Mouse (Mus musculus) lung, adult 18-20 months (tissue): Measurements from ENCODE around the gene Sf3b3.
"Not testable (repeated sequence)": the region's sequence is repeated elsewhere in the genome, so short reads cannot be mapped to it uniquely, and the experiment has no call there.

Source experiments
- DNase-seq, 2 experiments: peaks; one replicate each; pipeline ENCODE4 v3.0.0; 2022; ENCODE audit warnings: mixed read lengths in 2 of 2

Sf3b3 gene

DNA sequence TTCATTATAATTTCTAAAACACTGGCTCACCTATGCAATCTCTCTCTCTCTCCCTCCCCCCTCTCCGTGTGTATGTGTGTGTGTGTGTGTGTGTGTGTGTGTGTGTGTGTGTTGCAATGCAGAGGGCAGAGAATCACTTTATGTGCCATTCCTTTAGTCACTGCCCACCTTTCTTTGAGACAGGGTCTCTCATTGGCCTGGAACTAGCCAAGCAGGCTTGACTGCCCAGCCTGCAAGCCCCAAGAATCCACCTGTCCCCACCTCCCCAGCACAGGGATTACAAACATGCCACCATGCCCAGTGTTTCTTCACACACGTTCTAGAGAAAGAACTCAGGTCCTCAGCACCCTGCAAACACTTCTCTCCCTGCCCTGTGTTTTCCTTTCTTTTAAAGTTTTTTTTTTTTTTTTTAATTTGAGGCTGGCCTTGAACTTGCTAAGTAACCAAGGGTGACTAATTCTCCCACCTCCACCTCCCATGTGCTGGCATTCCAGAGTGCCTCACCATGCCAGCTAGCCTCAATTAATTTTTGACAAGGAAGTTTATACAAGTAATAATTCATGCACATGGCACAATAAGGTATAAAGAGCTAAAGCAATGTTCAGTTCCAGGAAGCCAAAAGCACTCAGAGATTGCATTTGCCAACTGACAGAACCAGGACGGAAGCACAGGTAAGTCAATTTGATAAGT is 41.6 kb downstream of the Sf3b3 start:
- peak; percentile 60 to 75 for DNase-seq

DNA sequence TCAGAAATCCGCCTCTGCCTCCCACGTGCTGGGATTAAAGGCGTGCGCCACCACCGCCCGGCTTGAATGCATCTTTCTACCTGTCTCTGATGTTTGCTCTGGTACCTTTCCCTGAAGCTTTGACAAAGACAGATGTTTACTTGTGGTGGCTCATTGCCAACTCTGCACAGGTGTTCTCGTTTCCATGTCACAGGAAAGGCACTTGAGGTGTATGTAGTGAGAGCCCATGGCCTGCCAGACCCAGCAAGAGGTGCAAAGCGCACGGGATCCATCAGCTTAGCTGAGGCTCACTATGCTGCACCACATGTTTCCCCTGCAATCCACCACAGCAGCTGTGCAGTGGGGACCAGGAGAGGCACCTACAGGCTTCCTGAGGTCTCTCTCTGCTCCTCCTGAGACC is 42.7 kb downstream of the Sf3b3 start:
- DNase-seq = no peak

DNA sequence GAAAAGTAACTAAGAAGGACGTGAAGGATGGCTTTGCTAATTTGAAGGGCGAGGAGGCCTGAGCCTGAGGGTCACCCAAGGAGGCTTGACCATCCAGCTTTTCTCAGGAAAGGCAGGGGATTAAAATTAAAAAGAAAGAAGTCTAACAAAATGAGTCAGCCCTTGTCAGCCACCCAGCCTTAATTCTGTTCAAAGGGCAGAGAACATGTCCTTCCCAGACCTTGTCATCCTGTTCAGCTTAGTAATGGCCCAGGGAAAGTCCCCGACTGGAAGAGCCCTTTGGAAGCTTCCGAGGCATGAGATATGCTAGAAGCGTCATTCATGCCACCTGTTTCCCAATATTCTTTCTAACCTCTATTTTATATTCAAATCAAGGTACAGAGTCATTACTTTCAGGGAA is 43.6 kb downstream of the Sf3b3 start:
- no peak for DNase-seq

DNA sequence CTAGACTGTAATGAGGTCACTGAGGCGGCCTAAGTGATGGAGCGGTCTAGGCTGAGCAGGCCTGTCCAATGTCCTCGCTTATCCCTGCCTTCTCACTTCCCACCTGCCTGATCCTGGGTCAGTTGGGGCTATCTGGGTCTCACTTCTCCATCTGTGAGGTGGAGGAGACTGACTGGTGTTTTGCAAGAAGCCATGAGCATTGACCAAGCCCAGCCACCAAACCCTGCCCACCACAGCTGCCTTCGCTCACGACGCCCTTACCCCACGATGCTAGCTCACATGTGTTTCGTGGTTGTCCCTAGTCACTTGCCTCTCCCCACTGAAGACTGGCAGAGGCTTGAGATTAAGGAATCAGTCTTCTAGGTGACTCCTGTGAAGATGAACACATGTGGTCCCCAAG is 49.5 kb downstream of the Sf3b3 start:
- DNase-seq = no peak

DNA sequence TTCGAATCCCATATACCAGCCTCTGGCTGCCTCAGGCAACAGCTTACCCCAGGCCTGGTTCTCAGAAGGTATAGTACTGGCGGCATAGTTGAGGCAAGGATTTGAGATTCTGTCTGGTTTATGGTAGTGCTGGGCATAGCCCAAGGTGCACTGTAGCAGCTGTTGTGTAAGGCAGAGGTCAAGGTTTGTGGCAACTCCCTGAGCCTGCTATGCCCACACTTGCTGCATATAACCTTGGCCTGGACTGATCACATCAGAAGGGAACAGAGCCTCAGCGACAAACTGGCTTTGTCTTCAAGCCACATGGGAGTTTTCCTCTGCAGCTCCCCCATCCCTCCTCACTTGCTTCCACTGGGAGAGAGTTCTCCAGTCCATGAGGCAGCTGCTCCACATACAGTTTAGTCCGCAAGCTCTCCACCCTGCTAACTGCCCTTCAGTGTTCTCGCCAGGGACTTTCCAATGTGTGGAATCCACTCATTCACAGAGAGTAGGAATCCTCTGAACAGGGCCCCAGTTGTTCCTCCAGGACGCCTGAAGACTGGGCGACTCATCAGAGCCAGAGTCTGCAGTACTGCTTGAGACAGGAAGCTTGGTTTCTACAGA is 52.1 kb downstream of the Sf3b3 start:
- no peak for DNase-seq

DNA sequence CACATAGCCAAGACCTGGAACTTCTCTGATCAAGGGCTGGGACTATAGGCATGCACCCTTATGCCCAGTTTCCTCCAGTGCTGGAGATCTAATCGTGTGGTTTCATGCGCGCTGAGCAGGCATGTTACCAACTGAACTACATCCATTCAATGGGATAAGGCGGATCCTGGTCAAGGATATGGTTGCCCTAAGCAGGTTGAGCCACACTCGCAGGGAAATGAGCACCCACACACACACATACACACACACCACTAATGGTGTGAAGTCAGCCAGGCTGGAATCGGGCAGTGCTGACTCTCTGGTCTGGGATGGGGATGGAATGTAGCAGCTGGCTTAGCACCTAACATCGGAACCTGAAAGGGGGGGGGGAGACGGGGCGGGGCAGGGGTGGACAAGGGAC is 52.7 kb downstream of the Sf3b3 start:
- DNase-seq = no peak

DNA sequence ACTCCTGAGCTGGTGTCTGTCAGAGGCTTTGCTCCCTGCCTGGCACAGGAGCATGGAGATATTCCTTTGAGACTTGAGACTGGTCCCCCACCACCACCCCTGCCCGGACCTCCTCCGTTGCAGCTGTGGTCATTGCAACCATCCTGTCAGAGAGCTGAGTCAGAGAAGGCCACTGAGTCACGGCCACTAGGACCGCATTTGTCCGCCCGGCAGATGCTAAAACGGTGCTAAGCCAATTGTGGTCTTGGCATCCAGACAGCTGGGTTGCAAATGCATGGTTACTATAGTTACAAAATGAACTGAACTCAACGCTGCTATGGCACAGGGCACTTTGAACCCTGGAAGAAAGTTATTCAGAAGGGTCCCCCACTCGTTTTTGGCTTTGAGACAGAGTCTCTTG is 53.1 kb downstream of the Sf3b3 start:
- DNase-seq = no peak

DNA sequence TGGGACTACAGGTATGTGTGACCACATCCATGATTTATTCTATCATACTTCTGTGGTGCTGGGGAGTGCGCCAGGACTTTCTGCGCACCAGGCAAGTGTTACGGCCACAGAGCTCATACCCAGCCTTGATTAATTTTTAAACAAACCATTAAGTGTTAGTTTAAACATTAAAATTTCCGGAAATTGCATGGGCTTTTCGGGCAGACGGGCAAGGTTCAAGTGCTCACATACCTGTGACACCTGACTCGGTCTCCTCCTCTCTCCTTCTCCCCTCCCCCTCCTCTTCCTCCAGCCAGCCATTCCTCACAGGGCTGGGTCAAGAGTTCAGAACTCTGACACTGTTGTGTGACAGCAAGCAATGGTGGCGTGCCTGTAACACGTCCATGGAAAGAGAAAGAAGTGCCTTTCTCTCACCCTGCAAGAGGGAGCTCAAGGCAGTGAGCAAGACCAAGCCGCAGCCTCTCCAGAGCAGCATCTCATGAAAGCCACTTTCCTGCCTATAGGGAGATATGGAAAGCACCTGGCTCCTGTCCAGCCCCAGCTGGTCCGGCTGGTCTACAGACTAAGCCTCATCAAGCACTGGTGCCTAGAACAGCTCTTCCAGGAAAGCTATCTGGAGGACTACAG is 53.9 kb downstream of the Sf3b3 start:
- peak; percentile 73 to 81 for DNase-seq

DNA sequence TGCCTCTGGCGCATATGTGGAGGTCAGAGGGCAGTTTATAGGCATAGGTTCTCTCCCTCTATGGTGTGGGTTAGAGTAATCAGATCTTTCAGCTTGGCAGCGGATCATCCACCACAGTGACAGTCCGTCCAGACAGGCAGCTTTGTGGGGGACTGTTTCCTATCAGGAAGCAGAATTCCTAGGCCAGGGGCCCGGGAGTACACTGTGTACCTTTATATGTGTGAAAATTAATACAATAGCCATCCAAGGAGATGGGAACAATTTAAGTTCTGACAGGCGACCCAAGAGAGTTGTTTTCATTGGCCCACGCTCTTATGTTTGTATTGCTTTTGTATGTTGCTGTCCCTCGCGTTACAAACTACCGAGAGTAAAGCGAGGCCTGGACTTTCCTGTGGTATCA is 55.4 kb downstream of the Sf3b3 start:
- no peak for DNase-seq

DNA sequence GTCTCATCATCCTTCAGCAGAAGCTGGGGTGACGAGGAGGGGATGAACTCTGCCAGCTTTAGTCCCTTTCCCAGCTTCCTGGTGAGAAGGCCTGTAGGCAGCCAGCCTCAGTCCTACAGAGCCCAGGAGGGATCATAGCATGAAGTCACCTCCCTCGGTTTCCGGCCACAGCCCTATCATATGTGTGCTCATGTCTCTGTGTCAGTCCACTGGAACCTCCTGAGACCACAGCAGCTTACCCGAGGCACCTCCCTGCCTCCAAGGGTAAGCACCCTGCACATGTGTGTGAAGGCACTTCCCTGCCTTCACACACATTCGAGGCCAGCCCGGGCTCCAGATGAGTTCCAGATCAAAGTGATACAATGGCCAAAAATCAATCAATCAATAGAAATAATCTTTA is 56.3 kb downstream of the Sf3b3 start:
- no peak for DNase-seq

DNA sequence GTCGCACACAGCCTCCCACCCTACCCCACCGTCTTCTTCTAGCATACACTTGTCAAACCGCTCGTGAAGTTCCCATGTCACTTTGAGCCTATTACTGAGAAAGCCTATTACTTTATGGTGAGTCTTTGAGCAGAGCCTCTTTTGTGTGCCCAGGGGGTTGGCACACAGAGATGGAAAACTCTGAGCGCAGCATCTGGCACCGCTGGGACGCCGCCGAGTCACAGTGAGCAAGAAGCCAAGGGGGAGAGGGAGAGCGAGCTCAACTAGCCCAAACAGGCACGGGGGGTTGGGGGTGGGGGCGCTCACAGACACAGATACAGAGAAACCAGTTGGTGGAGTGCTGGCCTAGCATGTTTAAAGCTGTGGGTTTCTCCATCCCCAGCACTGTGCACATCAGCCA is 57.0 kb downstream of the Sf3b3 start:
- no peak for DNase-seq

DNA sequence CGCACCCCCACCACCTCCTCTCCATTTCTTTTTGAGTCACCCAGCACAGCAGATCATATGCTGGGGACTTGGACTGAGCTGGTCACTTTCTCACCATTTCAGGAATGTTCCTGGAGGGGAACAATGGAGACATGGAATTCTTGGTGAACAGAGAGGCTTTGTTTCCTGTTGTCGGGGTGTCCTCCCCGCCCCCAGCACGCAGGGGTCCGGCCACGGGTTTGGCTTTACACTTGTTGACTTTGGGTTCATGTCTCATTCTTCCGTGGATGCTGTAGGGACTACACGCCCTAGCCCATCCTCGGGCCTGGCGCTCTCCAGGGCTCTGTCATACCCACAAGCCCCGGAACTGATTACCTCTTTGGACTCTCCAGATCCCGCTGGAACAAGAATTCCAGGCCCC is 57.6 kb downstream of the Sf3b3 start:
- no peak for DNase-seq

DNA sequence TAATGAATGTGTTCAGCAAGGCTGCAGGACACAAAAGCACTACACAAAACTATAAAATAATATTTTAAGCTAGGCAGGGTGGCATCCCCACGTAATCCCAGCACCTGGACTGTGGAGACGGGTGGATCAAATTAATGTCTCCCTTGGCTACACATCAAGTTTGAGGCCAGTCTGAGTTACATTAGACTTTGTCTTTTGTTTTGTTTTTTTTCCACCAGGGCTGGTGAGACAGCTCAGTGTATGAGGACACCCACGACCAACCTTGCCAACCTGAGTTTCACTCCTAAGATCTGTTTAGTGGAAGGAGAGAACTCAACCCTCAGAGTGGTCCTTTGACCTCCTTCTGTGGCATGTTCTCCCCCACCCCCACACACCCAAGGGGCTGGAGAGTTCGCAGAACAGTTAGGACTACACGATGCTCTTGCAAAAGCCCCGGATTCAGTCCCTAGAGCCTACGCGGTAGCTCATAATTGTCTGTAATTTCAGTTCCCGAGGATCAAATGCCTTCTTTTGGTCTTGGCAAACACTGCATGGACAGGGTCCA is 59.1 kb downstream of the Sf3b3 start:
- DNase-seq = no peak

DNA sequence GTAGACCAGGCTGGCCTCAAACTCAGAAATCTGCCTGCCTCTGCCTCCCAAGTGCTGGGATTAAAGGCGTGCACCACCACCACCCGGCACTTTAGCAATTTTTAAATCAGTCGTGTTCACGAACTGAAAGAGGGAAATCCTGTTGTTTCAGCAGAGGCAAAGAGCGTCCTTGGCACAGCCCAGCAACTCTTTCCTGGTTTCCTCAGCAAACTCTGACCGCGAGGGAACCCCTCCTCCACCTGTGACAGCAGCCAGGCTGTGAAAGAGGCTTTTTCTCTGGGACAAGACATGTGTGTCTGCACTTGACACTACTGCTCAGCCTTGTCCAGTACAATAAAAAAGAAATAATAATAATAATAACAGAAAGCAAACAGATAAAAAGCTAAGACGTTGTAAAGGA is 59.7 kb downstream of the Sf3b3 start:
- DNase-seq = no peak

DNA sequence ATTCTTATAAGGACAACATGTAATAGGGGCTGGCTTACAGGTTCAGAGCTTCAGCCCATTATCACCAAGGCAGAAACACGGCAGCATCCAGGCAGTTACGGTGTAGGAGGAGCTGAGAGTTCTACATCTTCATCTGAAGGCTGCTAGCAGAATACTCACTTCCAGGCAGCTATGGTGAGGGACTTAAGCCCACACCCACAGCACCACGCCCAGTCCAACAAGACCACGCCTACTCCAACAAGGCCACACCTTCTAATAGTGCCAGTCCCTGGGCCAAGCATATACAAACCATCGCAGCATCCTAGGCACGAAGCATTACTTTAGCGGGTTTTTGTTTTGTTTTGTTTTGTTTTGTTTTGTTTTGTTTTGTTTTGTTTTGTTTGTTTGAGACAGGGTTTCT is 60.1 kb downstream of the Sf3b3 start:
- DNase-seq = not testable (repeated sequence)

DNA sequence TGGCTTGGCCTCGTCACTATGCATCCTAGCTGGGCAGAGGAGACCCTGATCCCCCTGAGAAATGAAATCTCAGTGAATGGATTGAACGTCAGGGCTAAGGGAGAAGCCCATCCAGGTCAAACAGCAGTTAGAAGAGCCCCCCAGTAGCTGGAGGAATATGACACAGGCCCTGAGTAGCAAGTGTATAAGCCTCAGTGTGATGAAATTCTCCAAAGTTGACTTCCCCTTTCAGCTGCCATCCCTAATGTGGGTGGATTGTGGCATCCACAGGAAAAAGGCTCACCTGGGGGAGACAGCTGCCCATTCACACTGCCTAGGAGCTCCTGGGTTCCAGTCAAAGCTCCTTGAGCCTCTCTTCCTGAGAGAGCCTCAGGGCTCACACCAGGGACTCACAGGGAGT is 61.2 kb downstream of the Sf3b3 start:
- DNase-seq = no peak

DNA sequence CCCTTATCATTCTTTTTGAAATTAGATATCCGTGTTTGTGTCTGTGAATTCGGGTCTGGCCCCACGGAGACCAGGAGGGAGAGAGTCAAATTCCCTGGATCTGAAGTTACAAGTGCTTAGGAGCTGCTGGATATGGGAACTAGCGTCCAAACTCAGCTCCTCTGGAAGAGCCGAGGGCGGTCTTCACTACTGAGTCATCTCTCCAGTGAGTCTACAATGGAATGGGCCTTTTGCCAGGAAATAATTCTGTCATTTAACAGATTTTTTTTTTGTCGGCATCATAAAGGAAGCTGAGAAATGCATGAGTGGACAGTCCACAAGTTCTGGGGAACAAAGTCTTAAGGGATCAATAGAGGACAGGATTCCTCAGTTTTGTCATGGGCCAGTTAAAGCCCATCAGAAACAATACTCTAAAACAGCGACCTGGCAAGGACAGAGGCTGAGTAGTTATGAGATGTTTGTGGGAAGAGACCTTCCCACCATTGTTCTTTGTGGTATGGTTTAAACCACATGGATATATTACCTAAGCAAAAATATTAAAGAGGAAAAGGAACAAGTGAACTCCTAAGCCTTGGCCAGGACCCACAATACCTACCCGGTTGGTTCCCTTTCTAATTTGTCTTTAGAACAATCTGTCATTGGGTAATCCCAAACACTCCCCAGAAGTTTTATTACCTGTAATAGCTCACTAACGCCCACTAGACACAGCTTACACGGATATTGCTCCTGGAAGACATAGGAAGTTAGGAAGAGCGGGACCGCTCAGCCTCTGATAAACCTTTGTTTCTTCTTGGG is 66.5 kb downstream of the Sf3b3 start:
- DNase-seq = no peak

DNA sequence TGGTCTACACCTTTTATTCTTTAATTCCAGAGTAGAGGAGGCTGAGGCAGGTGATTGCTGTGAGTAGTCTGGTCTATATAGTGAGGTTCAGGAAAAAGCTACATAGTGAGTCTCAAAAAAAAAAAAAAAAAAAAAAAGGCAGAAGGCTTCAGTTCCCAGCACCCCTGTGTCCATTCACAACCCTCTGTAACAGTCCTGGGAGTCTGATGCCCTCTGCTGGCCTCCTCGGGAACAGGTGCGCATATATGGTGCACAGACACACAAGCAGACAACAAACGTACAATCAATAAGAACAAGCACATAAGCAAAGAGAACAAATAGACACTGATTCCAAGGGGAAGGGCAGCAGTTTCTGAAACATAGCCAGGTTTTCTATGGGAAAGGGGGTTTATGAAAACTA is 70.3 kb downstream of the Sf3b3 start:
- DNase-seq = no peak

DNA sequence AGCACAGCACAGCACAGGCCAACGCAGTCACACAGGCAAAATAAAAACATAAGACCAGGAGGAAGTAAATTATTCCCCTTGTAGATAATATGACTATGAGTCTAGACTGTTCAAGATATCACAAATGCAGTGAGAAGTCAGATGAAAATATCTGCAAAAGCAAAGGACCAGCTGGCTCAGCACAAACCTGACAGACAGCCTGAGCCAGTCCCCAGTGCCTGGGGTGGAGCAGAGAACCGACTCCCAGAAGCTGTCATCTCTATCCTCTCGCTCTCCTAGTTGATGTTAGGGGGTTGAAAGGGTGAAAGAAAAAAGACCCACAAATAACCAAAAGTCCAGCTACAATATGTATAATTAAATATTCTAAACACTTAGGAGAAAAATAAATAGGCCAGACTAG is 70.9 kb downstream of the Sf3b3 start:
- DNase-seq = no peak

DNA sequence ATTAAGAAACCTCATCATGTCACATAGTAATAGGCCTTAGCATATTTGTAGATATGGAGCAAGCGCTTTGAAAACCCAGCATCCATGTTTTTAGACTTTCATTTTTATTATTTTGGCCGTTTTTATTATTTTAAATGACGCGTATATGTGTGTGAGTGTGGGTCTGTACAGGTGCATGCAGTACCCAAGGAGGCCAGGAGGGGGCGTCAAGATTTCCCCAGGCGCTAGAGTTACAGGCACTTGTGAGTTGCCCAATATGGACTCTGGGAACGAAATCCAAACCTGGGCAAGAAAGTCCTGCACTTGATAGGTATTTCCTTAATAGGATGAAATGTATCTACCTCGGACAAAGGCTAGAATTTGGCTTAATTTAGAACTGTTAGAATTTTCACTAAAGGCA is 71.3 kb downstream of the Sf3b3 start:
- DNase-seq = no peak

DNA sequence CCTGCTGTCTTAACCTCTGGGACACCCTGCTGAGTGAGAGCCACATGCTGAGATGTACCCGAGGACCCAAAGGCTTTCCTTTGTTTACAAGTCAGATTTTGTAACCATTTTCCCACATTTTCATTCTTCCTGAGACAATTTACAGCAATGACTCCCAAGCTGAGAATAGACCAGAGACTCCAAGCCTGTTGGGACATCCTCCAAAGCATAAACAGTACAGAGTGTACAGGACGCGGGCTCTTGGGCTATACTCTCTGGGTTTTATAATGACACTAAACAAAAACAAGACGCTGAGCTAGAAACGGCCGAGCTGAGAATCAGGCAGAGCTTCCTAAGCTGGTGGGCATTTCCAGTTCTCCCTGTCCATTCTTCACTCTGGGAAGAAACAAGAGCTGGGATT is 71.9 kb downstream of the Sf3b3 start:
- no peak for DNase-seq

DNA sequence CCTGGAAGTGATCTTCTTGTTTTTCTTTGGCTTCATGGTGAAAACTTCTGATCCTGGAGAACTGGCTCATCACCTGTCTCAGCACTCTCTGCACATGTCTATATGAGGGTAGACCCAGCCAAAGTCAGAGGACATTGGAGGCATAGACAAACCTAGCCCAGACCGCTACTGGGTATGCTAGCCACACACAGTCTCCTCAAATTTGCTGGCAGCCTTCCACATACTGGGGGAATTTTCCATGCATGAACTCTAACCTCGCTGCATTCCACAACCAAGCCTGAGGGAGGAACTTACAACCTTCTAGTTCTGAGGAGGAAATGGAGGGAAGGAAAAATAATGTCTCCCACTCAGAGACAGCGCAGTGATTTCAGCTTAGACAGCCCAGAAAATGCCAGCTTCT is 72.5 kb downstream of the Sf3b3 start:
- DNase-seq = peak; percentile 32 to 50

DNA sequence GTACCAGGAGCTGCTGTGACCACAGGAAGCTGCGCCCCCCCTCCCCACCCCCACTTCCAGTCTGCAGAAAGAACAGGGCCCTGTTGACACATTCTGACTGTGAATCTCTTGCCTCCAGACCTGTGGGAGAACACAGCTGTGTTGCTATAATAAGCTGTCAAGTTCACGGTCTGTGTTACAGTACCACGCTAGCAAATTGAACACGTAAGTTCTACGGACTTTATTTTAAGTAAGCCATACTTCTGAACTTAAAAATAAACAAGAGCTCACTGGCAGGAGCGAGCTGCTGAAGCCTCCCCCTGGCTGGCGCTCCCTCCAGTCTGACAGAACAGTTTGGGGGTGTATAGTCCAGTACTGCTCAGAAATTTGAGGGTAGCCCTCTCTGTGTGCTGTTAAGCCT is 74.1 kb downstream of the Sf3b3 start:
- no peak for DNase-seq

DNA sequence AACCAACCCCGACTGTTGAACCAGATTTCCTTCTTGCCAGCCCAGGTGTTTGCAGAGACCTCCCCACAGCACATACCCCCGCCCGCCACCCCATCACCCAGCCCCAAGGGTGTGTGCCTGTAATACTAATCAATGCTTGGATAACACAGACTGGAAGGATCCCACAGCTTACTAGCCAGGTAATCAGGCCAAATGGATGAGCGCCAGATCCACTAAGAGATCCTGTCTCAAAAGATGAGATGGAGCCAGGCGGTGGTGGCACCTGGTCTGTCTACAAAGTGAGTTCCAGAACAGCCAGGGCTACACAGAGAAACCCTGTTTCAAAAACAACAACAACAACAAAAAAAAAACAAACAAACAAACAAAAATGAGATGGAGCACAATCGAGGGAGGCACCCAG is 79.3 kb downstream of the Sf3b3 start:
- no peak for DNase-seq
